Mouse (Mus musculus): ENCODE measurements around the gene Pom121l12. TPM values are rescaled to one million over a fixed set of nuclear protein-coding genes. Genes with fewer than 3 reads are reported as not detected.

The Pom121l12 gene
- not detected in 2 replicates for polyA plus RNA-seq (2016; fragmentation: Nextera tagmentation; extraction: Ambion mirVana)

GRCm38 (mm10) chr11:14598976-14599375, at the start of gene Pom121l12:
Gene Pom121l12 (plus strand): TSS chr11:14599276.
- H3K9ac ChIP-seq, result no peak within 1 kb of the TSS
- 86% methylated on average over 11 of the region's 11 CpGs for WGBS

GRCm38 (mm10) chr11:14611859-14612258, 12.8 kb downstream of the Pom121l12 start:
- Histone ChIP-seq H3K4me1 (no peaks in the 10 kb centered on the region), H3K4me3 (no peak overlapping the region), H3K27me3 (no peaks in the 10 kb centered on the region), H3K36me3 (no peaks in the 10 kb centered on the region), H3K27ac (no peak overlapping the region), H3K4me2 (replicated peaks) (no peak overlapping the region), H3K9me3 (no peaks in the 10 kb centered on the region), H3K9ac (no peak overlapping the region)
- ATAC-seq (ENCODE audit: insufficient number of reproducible peaks, insufficient read depth, low FRiP score, low TSS enrichment), result no peak
- 85% methylated on average over 2 of the region's 2 CpGs for WGBS

More at GRCm38 (mm10) chr11:14598976-14599375, at the start of gene Pom121l12:
- H3K9me3 ChIP-seq, result no peaks in the 10 kb centered on the region
- no peaks in the 10 kb centered on the region for H3K27me3 ChIP-seq
- ATAC-seq (ENCODE audit: insufficient number of reproducible peaks, insufficient read depth, low FRiP score, low TSS enrichment), result no peak
- no peak within 1 kb of the TSS for H3K27ac ChIP-seq
- H3K4me2 ChIP-seq (replicated peaks), result no peak within 1 kb of the TSS
- no peaks in the 10 kb centered on the region for H3K4me1 ChIP-seq
- H3K4me3 ChIP-seq, result no peak within 1 kb of the TSS
- no peaks in the 10 kb centered on the region for H3K36me3 ChIP-seq

Data from embryonic facial prominence, embryonic 12.5 days (tissue).